Comparison of ENCODE assay signal across 8 mouse cellular contexts in the genomic region with DNA sequence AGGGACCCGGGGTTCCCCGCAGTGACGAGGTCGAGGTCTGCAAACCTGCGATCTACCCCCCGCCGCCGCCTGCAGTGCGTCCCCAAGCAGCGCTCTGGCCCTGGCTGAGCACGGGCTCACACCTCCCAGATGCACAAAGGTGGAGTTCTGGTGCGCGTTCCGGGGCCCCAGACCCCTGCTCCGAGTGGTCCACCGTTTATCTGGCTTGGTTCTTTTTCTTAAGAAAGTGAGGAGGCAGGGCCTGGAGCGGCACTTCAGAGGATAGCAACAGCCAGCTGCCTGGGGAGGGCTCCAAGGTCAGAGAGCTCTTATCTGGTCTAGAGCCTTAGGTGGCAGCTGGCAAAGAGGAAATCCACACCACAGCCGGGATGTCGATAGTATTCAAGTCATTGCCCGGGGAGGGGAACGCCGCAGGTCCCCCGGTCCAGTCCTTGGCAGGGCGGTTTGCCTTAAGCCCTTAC. TPM values are rescaled to one million over a fixed set of nuclear protein-coding genes. Genes with fewer than 3 reads are reported as not detected.
A peak's percentile ranks its signal among the peaks of the same experiment; 100 is the strongest.
DNase-seq lines count a peak whose midpoint lies in the region; ATAC-seq and TF ChIP-seq lines count a peak whose summit lies in the region.

No protein-coding gene starts in this region.

- H3K9ac ChIP-seq in intestine, postnatal 0 days (ENCODE audit: low read depth, low read length) = 0 out of 2 replicates have a peak overlapping the region, but pooled peaks have one; percentile 22
- H3K9ac ChIP-seq in neural tube, embryonic 14.5 days (replicated peaks; ENCODE audit: low read depth, low read length) = peak overlapping the region; percentile 68

- H3K27ac ChIP-seq in intestine, postnatal 0 days (ENCODE audit: low read depth, low read length) = no peak overlapping the region
- H3K27ac ChIP-seq in neural tube, embryonic 14.5 days (ENCODE audit: low read depth, low read length) = peak overlapping the region; percentile 88

- peak; percentile 36 to 74 for DNase-seq in adrenal gland, adult (ENCODE audit: inconsistent age in 2 of 2, low spot score in 1 of 2)
- no peak for DNase-seq in adrenal gland, postnatal 4 days (ENCODE audit: low spot score in 2 of 2)
- peak; percentile 38 for DNase-seq in ovary, postnatal 36 days (ENCODE audit: low spot score)
- no peak for DNase-seq in ovary, postnatal 10 days (ENCODE audit: low spot score)
- DNase-seq in left cerebral cortex, postnatal 10 days (ENCODE audit: extremely low spot score in 1 of 2, low spot score in 2 of 2) = no peak
- no peak for DNase-seq in urinary bladder, postnatal 25 days (ENCODE audit: low spot score)

- H3K27me3 ChIP-seq in intestine, postnatal 0 days (replicated peaks; ENCODE audit: control insufficient read depth, insufficient read depth, low read length) = peaks cover 42% of the 10 kb centered on the region
- H3K27me3 ChIP-seq in neural tube, embryonic 14.5 days (ENCODE audit: control insufficient read depth, insufficient read depth, low read length) = no peaks in the 10 kb centered on the region

- H3K4me1 ChIP-seq in intestine, postnatal 0 days (replicated peaks; ENCODE audit: control insufficient read depth, insufficient read depth, low read length) = 0 out of 2 replicates have a peak, but pooled peaks cover 5% of the 10 kb centered on the region
- peaks cover 42% of the 10 kb centered on the region for H3K4me1 ChIP-seq in neural tube, embryonic 14.5 days (ENCODE audit: control insufficient read depth, insufficient read depth, low read length)

- WGBS in intestine, postnatal 0 days = under 1% methylated on average over 24 of the region's 24 CpGs
- under 1% methylated on average over 24 of the region's 24 CpGs for WGBS in neural tube, embryonic 14.5 days

- H3K4me3 ChIP-seq in intestine, postnatal 0 days (ENCODE audit: low read depth, low read length) = peak overlapping the region; percentile 45
- H3K4me3 ChIP-seq in neural tube, embryonic 14.5 days (ENCODE audit: low read depth, low read length) = peak overlapping the region; percentile 38

- peak; percentile 52 for ATAC-seq in intestine, postnatal 0 days
- ATAC-seq in neural tube, embryonic 14.5 days (ENCODE audit: low read depth) = peak; percentile 20

- no peaks in the 10 kb centered on the region for H3K9me3 ChIP-seq in intestine, postnatal 0 days (ENCODE audit: control insufficient read depth)
- no peaks in the 10 kb centered on the region for H3K9me3 ChIP-seq in neural tube, embryonic 14.5 days (ENCODE audit: control insufficient read depth, low read length)

- no peak for TF ChIP-seq CTCF in intestine, postnatal 0 days (IDR thresholded peaks at IDR 0.05; ENCODE audit: low read depth)

- intact Hi-C loops in left cerebral cortex, postnatal 10 days (cut with DNase I) = no loop called here

- no peaks in the 10 kb centered on the region for H3K36me3 ChIP-seq in intestine, postnatal 0 days (ENCODE audit: control insufficient read depth, insufficient read depth)
- H3K36me3 ChIP-seq in neural tube, embryonic 14.5 days (ENCODE audit: control insufficient read depth, insufficient read depth, low read length) = no peaks in the 10 kb centered on the region

- H3K4me2 ChIP-seq in intestine, postnatal 0 days (replicated peaks; ENCODE audit: low read depth) = peak overlapping the region; percentile 84
- H3K4me2 ChIP-seq in neural tube, embryonic 14.5 days (ENCODE audit: low read depth, low read length) = peak overlapping the region; percentile 94

RNA-seq across cellular contexts. Expression of a gene that starts 32.3 kb away (rescaled TPM):
- total RNA-seq in adrenal gland, postnatal 4 days (2021) = under 1 TPM; 0.53 to 0.59 TPM
- polyA plus RNA-seq in intestine, postnatal 0 days (2015; fragmentation: Nextera tagmentation; extraction: Ambion mirVana) = not detected in 2 replicates
- polyA plus RNA-seq in neural tube, embryonic 14.5 days (2014; fragmentation: Nextera tagmentation; extraction: Ambion mirVana) = 15.7 and 17.9 TPM in 2 replicates
- total RNA-seq in left cerebral cortex, postnatal 10 days (2021) = 1 to 10 TPM; 7.8 to 8.5 TPM

RNA-seq across cellular contexts. Expression of a gene that starts 52.7 kb away (rescaled TPM):
- 1 to 10 TPM; 2.4 to 6.2 TPM for total RNA-seq in adrenal gland, postnatal 4 days (2021)
- polyA plus RNA-seq in intestine, postnatal 0 days (2015; fragmentation: Nextera tagmentation; extraction: Ambion mirVana) = 15.7 and 15.8 TPM in 2 replicates
- 0.60 and 1.2 TPM in 2 replicates for polyA plus RNA-seq in neural tube, embryonic 14.5 days (2014; fragmentation: Nextera tagmentation; extraction: Ambion mirVana)
- total RNA-seq in left cerebral cortex, postnatal 10 days (2021) = 1 to 10 TPM; 3.0 to 3.6 TPM

RNA-seq across cellular contexts. Expression of a gene that starts 56.3 kb away (rescaled TPM):
- total RNA-seq in adrenal gland, postnatal 4 days (2021) = 10 to 100 TPM; 47.2 to 58.2 TPM
- 102 and 104 TPM in 2 replicates for polyA plus RNA-seq in intestine, postnatal 0 days (2015; fragmentation: Nextera tagmentation; extraction: Ambion mirVana)
- polyA plus RNA-seq in neural tube, embryonic 14.5 days (2014; fragmentation: Nextera tagmentation; extraction: Ambion mirVana) = 22.5 and 23.4 TPM in 2 replicates
- total RNA-seq in left cerebral cortex, postnatal 10 days (2021) = 10 to 100 TPM; 38.1 to 38.8 TPM

Comparison
In these comparisons a context has a peak if more than half of its experiments do, and no peak if none do; other contexts are left out.
1. DNase-seq: peak in adrenal gland, adult (2 of 2) and ovary, postnatal 36 days (single experiment); none in adrenal gland, postnatal 4 days (0 of 2), ovary, postnatal 10 days (single experiment), left cerebral cortex, postnatal 10 days (0 of 2) and urinary bladder, postnatal 25 days (single experiment).
2. RNA of a gene that starts 32.3 kb away (total RNA-seq): 7.8 to 8.5 TPM in left cerebral cortex, postnatal 10 days; 0.53 to 0.59 TPM in adrenal gland, postnatal 4 days; every median in the first group is over 4 times any median in the second.